Mouse (Mus musculus): ENCODE measurements around the gene Fbll1. TPM values are rescaled to one million over a fixed set of nuclear protein-coding genes. Genes with fewer than 3 reads are reported as not detected.
A peak's percentile ranks its signal among the peaks of the same experiment; 100 is the strongest.

Fbll1 gene
- total RNA-seq, 2 experiments from 2014 or later, result not detected

GRCm38 (mm10) chr11:35788443-35788842, 10.2 kb downstream of the Fbll1 start:
- ATAC-seq (replicated peaks; ENCODE audit: low FRiP score, low TSS enrichment, poor library complexity, severe bottlenecking), result no peak

- ATAC-seq (replicated peaks; ENCODE audit: low FRiP score, low TSS enrichment, poor library complexity, severe bottlenecking), result no peak
These were observed 14.1 kb downstream of the Fbll1 start for GRCm38 (mm10) chr11:35784537-35784936.

GRCm38 (mm10) chr11:35784002-35784401, 14.7 kb downstream of the Fbll1 start:
- no peak for ATAC-seq (replicated peaks; ENCODE audit: low FRiP score, low TSS enrichment, poor library complexity, severe bottlenecking)

- no peak for ATAC-seq (replicated peaks; ENCODE audit: low FRiP score, low TSS enrichment, poor library complexity, severe bottlenecking)
These were observed 15.6 kb downstream of the Fbll1 start for GRCm38 (mm10) chr11:35783038-35783437.

GRCm38 (mm10) chr11:35782444-35782843, 16.2 kb downstream of the Fbll1 start:
- ATAC-seq (replicated peaks; ENCODE audit: low FRiP score, low TSS enrichment, poor library complexity, severe bottlenecking), result no peak

GRCm38 (mm10) chr11:35780336-35780735, 18.3 kb downstream of the Fbll1 start:
- no peak for ATAC-seq (replicated peaks; ENCODE audit: low FRiP score, low TSS enrichment, poor library complexity, severe bottlenecking)

- ATAC-seq (replicated peaks; ENCODE audit: low FRiP score, low TSS enrichment, poor library complexity, severe bottlenecking), result no peak
These were observed 22.2 kb downstream of the Fbll1 start for GRCm38 (mm10) chr11:35776452-35776851.

- no peak for ATAC-seq (replicated peaks; ENCODE audit: low FRiP score, low TSS enrichment, poor library complexity, severe bottlenecking)
These were observed 23.1 kb downstream of the Fbll1 start for GRCm38 (mm10) chr11:35775606-35776005.

- ATAC-seq (replicated peaks; ENCODE audit: low FRiP score, low TSS enrichment, poor library complexity, severe bottlenecking), result no peak
These were observed 27.8 kb downstream of the Fbll1 start for GRCm38 (mm10) chr11:35770741-35771504.

GRCm38 (mm10) chr11:35769746-35770437, 28.8 kb downstream of the Fbll1 start:
- peak; percentile 69 for ATAC-seq (replicated peaks; ENCODE audit: low FRiP score, low TSS enrichment, poor library complexity, severe bottlenecking)

- ATAC-seq (replicated peaks; ENCODE audit: low FRiP score, low TSS enrichment, poor library complexity, severe bottlenecking), result peak; percentile 99
These were observed 29.4 kb downstream of the Fbll1 start, which contains the start of gene Pank3 for GRCm38 (mm10) chr11:35769188-35769745. Gene Pank3 (plus strand): TSS chr11:35769484.

GRCm38 (mm10) chr11:35766845-35767244, 31.8 kb downstream of the Fbll1 start:
- ATAC-seq (replicated peaks; ENCODE audit: low FRiP score, low TSS enrichment, poor library complexity, severe bottlenecking), result no peak

- no peak for ATAC-seq (replicated peaks; ENCODE audit: low FRiP score, low TSS enrichment, poor library complexity, severe bottlenecking)
These were observed 38.1 kb downstream of the Fbll1 start for GRCm38 (mm10) chr11:35760627-35761003.

- ATAC-seq (replicated peaks; ENCODE audit: low FRiP score, low TSS enrichment, poor library complexity, severe bottlenecking), result no peak
These were observed 38.6 kb downstream of the Fbll1 start for GRCm38 (mm10) chr11:35760001-35760626.

- ATAC-seq (replicated peaks; ENCODE audit: low FRiP score, low TSS enrichment, poor library complexity, severe bottlenecking), result no peak
These were observed 42.0 kb downstream of the Fbll1 start for GRCm38 (mm10) chr11:35756411-35757303.

- no peak for ATAC-seq (replicated peaks; ENCODE audit: low FRiP score, low TSS enrichment, poor library complexity, severe bottlenecking)
These were observed 43.1 kb downstream of the Fbll1 start for GRCm38 (mm10) chr11:35755546-35755945.

- ATAC-seq (replicated peaks; ENCODE audit: low FRiP score, low TSS enrichment, poor library complexity, severe bottlenecking), result no peak
These were observed 43.7 kb downstream of the Fbll1 start for GRCm38 (mm10) chr11:35754906-35755418.

- no peak for ATAC-seq (replicated peaks; ENCODE audit: low FRiP score, low TSS enrichment, poor library complexity, severe bottlenecking)
These were observed 48.1 kb downstream of the Fbll1 start for GRCm38 (mm10) chr11:35750578-35750977.

Data from megakaryocyte-erythroid progenitor cell, adult 5-6 weeks (primary cell).